Mouse (Mus musculus) lung, postnatal 0 days (tissue): Measurements from ENCODE around the gene Tmem163. TPM values are rescaled to one million over a fixed set of nuclear protein-coding genes. Genes with fewer than 3 reads are reported as not detected.

Source experiments
- ATAC-seq: fragments of 200-750 bp; cut with Nextera tagmentation; 2 replicates; pipeline ENCODE4 v1.8.0; 2017; ENCODE audit warnings: moderate library complexity
- DNase-seq: peaks from one replicate; pipeline ENCODE4 v3.0.0-alpha.2; 2016; ENCODE audit warnings: low spot score
- H3K27ac ChIP-seq: fragments of 300-500 bp; sonication (generic); 2 replicates; pipeline ENCODE4 v1.5.1; 2014; ENCODE audit warnings: antibody characterized with exemption, mild to moderate bottlenecking, low read length, mixed read lengths
- H3K27me3 ChIP-seq: fragments of 300-500 bp; sonication (generic); replicated peaks from 2 replicates; pipeline ENCODE4 v1.6.1; 2014; ENCODE audit warnings: low read length, mixed read lengths; ENCODE audit not compliant: insufficient read depth
- H3K36me3 ChIP-seq: fragments of 300-500 bp; sonication (generic); 2 replicates; pipeline ENCODE4 v1.6.1; 2014; ENCODE audit warnings: low read length, mixed read lengths; ENCODE audit not compliant: insufficient read depth
- H3K4me1 ChIP-seq: fragments of 300-500 bp; sonication (generic); 2 replicates; pipeline ENCODE4 v1.6.1; 2014; ENCODE audit warnings: antibody characterized with exemption, low read depth, low read length, mixed read lengths; ENCODE audit not compliant: insufficient read depth
- H3K4me2 ChIP-seq: fragments of 300-500 bp; sonication (generic); replicated peaks from 2 replicates; pipeline ENCODE4 v1.6.1; 2014; ENCODE audit warnings: low read depth, mild to moderate bottlenecking, low read length, moderate library complexity, mixed read lengths
- H3K4me3 ChIP-seq: fragments of 300-500 bp; sonication (generic); 2 replicates; pipeline ENCODE4 v1.5.1; 2014; ENCODE audit warnings: low read depth, low read length
- H3K9ac ChIP-seq: fragments of 300-500 bp; sonication (generic); replicated peaks from 2 replicates; pipeline ENCODE4 v1.6.1; 2014; ENCODE audit warnings: low read depth, mild to moderate bottlenecking
- H3K9me3 ChIP-seq: fragments of 300-500 bp; sonication (generic); 2 replicates; pipeline ENCODE4 v1.6.1; 2016; ENCODE audit warnings: low read length, mixed read lengths
- CTCF ChIP-seq: IDR thresholded peaks from 2 replicates; pipeline ENCODE4 v1.5.1; 2016; ENCODE audit warnings: antibody characterized with exemption, mild to moderate bottlenecking
- EP300 ChIP-seq: IDR thresholded peaks from 2 replicates; pipeline ENCODE4 v1.6.1; 2016; ENCODE audit warnings: antibody characterized with exemption, mild to moderate bottlenecking, control low read depth
- WGBS: fragments of 180-500 bp; shearing (Covaris S2); extraction: QIAGEN DNeasy Blood & Tissue Kit; methylation state at CpG from one replicate; pipeline ENCODE4 v1.1.7; 2014; 5-methylcytosine and 5-hydroxymethylcytosine counted together
- polyA plus RNA-seq: library from polyadenylated mRNA; unstranded; fragments of >200 nt; fragmentation: Nextera tagmentation; extraction: Ambion mirVana; gene quantifications from 2 replicates; pipeline ENCODE4 v1.2.1, GENCODE M21; 2015

Tmem163 gene
- 19.6 and 20.0 TPM in 2 replicates for polyA plus RNA-seq

DNA sequence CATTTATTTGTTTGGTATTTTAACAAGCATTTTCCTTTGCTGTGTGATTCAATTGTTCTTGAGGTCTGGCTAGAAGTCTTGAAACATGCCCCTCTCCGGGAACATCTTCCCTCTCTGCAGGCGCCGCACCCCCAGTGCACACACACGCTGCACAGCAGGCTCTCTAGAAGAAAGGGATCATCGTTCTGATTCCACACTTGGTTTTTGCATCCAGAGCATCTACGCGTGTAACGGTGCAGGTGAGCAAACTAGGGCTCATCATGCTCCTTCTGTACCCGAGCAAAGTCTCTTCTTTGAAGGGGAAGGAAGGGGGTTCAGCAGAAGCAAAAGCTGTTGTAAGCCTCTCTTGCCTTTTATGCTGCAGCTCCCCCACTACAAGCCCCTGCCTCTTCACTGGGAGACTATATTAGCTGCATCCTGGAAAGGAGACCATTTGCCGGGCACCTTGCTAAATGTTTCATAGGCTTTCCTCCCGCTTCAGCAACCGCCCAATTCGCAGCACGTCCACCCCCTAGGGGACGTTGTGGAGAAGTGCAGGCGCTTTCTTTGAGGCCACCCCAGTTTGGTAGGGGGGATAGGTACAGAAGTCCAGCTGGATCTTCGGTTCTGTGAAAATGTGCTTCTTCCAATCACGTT is at the start of gene Tmem163:
TSS of gene Tmem163 (minus strand) at position 51 of the 636 bp plus-strand sequence.
- H3K4me2 ChIP-seq, result peak within 1 kb of the TSS; percentile 97
- peaks cover 33% of the 10 kb centered on the region for H3K27me3 ChIP-seq
- H3K9ac ChIP-seq, result no peak within 1 kb of the TSS
- no peak within 1 kb of the TSS for H3K27ac ChIP-seq
- peak within 1 kb of the TSS; percentile 54; the same call in 1 of the 2 replicates for H3K4me3 ChIP-seq
- no peaks in the 10 kb centered on the region for H3K9me3 ChIP-seq
- ATAC-seq (no peak), DNase-seq (peak; percentile 50)
- no peaks in the 10 kb centered on the region for H3K4me1 ChIP-seq
- WGBS, result 24% methylated on average over 18 of the region's 18 CpGs
- H3K36me3 ChIP-seq, result no peaks in the 10 kb centered on the region
- TF ChIP-seq CTCF, result peak; percentile 85
- no peak for TF ChIP-seq EP300

DNA sequence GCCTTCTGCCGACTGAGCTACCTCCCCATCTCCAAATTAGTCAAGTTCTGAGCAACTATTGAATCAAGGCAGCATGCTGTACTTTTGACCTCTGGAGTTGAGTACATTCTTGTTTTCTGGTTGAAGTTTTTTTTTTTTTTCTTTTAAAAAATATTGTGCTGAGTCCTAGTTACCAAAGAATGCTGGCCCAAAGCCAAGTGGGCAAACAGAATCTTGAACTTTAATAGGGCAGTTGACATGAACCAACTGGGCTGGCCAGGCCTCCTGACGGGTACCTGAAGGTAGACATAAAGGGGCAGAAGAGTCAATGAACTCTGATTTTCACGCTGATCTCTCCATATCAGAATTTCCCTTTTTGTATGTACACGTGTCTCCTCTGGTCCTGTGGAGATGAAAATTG is 49.7 kb upstream of the Tmem163 start, which contains the start of gene Acmsd:
TSS of gene Acmsd (plus strand) at position 318 of the 400 bp plus-strand sequence.
- H3K27me3 ChIP-seq, result no peaks in the 10 kb centered on the region
- no peak within 1 kb of the TSS for H3K27ac ChIP-seq
- TF ChIP-seq CTCF (no peak), EP300 (no peak)
- no peaks in the 10 kb centered on the region for H3K9me3 ChIP-seq
- no peak within 1 kb of the TSS for H3K4me2 ChIP-seq
- no peaks in the 10 kb centered on the region for H3K36me3 ChIP-seq
- H3K4me1 ChIP-seq, result no peaks in the 10 kb centered on the region
- no peak for DNase-seq
- H3K4me3 ChIP-seq, result no peak within 1 kb of the TSS
- no peak for ATAC-seq
- 69% methylated on average over 4 of the region's 4 CpGs for WGBS
- no peak within 1 kb of the TSS for H3K9ac ChIP-seq

DNA sequence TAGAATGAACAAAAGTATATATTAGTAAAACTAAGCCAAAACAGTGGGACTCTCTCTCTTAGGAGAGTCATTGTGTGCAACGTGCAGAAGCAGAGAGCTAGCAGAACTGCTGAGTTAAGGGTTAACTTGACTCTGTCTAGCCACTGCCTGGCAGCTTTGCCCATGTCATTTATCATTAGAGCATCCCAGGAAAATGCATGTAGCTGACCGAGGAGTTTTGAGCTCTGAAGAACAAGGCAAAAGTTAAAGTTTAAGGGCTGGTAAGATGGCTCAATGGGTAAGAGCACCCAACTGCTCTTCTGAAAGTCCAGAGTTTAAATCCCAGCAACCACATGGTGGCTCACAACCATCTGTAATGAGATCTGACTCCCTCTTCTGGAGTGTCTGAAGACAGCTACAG is 44.2 kb upstream of the Tmem163 start:
- no peak for TF ChIP-seq CTCF
- TF ChIP-seq EP300, result no peak
- no peaks in the 10 kb centered on the region for H3K4me1 ChIP-seq
- no peaks in the 10 kb centered on the region for H3K27me3 ChIP-seq
- no peak overlapping the region for H3K4me3 ChIP-seq
- no peak overlapping the region for H3K9ac ChIP-seq
- no peak for ATAC-seq
- H3K36me3 ChIP-seq, result no peaks in the 10 kb centered on the region
- no peak for DNase-seq
- H3K27ac ChIP-seq, result no peak overlapping the region
- no peak overlapping the region for H3K4me2 ChIP-seq
- 20% methylated on average over 2 of the region's 2 CpGs for WGBS
- no peaks in the 10 kb centered on the region for H3K9me3 ChIP-seq

DNA sequence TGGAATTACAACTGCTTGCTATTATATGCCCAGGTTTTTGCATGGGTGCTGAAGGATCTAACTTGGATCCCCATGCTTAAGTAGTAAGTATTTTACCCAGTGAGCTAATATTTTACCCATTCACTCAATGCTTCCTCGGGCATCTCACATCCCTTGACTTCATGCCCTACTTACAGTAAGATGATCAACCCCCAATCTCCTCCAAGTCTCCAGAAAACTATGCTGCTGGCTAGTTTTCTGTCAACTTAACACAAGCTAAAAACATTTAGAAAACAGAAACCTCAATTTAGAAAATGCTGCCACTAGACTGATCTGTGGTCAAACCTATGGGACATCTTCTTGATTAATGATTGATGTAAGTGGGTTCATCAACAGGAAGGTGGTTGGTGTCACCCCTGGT is 38.9 kb upstream of the Tmem163 start:
- no peaks in the 10 kb centered on the region for H3K4me1 ChIP-seq
- H3K9me3 ChIP-seq, result no peaks in the 10 kb centered on the region
- TF ChIP-seq EP300, result no peak
- TF ChIP-seq CTCF, result no peak
- H3K27ac ChIP-seq, result no peak overlapping the region
- H3K4me3 ChIP-seq, result no peak overlapping the region
- no peaks in the 10 kb centered on the region for H3K36me3 ChIP-seq
- ATAC-seq (no peak), DNase-seq (no peak)
- no peaks in the 10 kb centered on the region for H3K27me3 ChIP-seq
- H3K4me2 ChIP-seq, result no peak overlapping the region
- 93% methylated on average over 1 of the region's 1 CpGs for WGBS
- H3K9ac ChIP-seq, result no peak overlapping the region

DNA sequence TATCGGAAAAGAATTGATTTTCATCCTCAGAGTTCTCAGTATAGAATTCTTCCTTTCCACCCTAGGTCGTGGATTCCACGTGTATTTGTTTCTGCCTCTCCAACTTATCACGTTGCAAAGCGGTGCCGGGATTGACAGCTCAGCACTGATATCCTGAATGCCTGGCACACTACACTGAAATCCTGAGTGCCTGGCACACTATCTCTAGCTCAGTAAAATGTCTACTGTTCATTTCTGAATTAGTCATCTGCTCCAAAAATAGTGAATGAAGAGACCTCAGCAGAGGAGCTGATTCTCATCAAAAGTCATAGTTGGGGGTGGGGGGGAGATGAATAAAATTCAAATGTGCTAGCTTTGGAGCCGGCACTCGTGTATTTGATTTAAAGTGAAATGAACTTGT is 37.1 kb upstream of the Tmem163 start:
- no peak overlapping the region for H3K27ac ChIP-seq
- no peak overlapping the region for H3K4me2 ChIP-seq
- no peak for DNase-seq
- H3K4me1 ChIP-seq, result no peaks in the 10 kb centered on the region
- ATAC-seq, result no peak
- no peak for TF ChIP-seq EP300
- no peak for TF ChIP-seq CTCF
- H3K4me3 ChIP-seq, result no peak overlapping the region
- no peaks in the 10 kb centered on the region for H3K9me3 ChIP-seq
- no peaks in the 10 kb centered on the region for H3K36me3 ChIP-seq
- no peak overlapping the region for H3K9ac ChIP-seq
- no peaks in the 10 kb centered on the region for H3K27me3 ChIP-seq
- 78% methylated on average over 8 of the region's 8 CpGs for WGBS

DNA sequence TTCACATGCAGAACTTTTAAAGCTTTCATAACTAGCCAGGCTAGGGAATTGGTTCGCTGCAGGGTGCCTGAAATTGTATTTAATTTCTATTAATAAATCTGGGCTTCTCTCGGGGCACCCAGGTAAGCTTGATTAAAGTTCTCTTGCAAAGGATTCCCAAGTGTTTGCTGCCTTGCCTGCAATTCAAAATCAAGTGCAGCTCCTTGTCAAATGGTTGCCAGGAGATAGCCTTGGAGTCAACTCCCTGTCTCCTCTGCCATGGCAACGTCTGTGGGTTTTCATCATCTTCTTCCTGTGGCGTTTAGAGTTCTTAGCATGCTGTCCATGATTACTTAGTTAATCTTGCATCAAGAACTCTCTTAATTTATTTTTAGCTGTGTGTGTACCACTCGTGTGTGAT is 26.9 kb upstream of the Tmem163 start:
- Histone ChIP-seq H3K9me3 (no peaks in the 10 kb centered on the region), H3K27ac (no peak overlapping the region), H3K36me3 (no peaks in the 10 kb centered on the region), H3K27me3 (no peaks in the 10 kb centered on the region), H3K4me3 (no peak overlapping the region), H3K4me1 (no peaks in the 10 kb centered on the region), H3K9ac (no peak overlapping the region), H3K4me2 (no peak overlapping the region)
- ATAC-seq, result no peak
- TF ChIP-seq EP300 (no peak), CTCF (no peak)
- DNase-seq, result no peak
- 50% methylated on average over 5 of the region's 5 CpGs for WGBS

DNA sequence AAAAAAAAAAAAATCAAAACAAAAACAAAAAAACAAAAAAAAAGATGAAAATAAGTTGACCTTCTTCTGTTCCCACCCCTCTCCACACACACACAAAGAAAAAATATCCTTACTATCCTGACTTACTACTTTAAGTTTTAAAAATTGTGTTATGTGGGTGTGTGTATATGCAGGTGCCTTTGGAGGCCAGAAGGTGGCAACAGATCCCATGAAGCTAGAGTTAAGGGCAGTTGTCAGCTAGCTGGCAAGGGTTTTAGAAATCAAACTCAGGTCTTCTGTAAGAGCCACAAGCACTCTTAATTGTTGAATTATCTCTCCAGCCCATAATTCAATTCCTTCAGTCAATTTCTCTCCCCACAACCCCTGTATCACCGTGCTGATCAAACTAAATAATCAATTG is 22.8 kb upstream of the Tmem163 start:
- no peak overlapping the region for H3K27ac ChIP-seq
- 79% methylated on average over 1 of the region's 1 CpGs for WGBS

More for the DNA sequence above, 22.8 kb upstream of the Tmem163 start:
- H3K4me2 ChIP-seq, result no peak overlapping the region
- no peaks in the 10 kb centered on the region for H3K9me3 ChIP-seq
- no peaks in the 10 kb centered on the region for H3K4me1 ChIP-seq
- TF ChIP-seq CTCF, result peak; percentile 54
- no peak for TF ChIP-seq EP300
- H3K27me3 ChIP-seq, result no peaks in the 10 kb centered on the region
- ATAC-seq, result no peak
- no peak overlapping the region for H3K9ac ChIP-seq
- H3K36me3 ChIP-seq, result no peaks in the 10 kb centered on the region
- no peak overlapping the region for H3K4me3 ChIP-seq
- DNase-seq, result no peak
